Mouse (Mus musculus): ENCODE measurements at regions not wholly inside any gene's neighbourhood (a gene's known extent, or its start where the extent isn't known, plus 50 kb on each side); places are given as distances from the start of the nearest gene placed in this dataset.

DNA sequence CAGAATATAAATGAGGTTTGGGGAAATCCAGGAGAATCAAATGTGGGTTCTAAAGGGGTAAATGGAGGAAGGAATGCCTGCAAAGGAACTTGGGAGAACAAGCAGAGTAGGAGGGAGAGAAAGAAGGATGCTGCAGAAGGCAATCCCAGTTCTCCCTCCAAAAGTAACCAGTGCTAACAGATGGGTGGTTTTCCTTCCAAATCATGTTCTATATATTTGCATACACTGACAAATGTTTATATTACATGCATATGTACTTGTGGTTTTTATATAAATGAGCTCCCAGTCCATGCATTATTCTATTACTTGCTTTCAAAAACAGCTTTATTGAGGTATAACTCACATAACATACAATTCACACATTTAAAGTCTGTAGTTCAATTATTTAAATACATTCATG lies 53.7 kb downstream of the Zcchc12 start:
- no peak for DNase-seq (ENCODE audit: low read depth, low spot score)

DNA sequence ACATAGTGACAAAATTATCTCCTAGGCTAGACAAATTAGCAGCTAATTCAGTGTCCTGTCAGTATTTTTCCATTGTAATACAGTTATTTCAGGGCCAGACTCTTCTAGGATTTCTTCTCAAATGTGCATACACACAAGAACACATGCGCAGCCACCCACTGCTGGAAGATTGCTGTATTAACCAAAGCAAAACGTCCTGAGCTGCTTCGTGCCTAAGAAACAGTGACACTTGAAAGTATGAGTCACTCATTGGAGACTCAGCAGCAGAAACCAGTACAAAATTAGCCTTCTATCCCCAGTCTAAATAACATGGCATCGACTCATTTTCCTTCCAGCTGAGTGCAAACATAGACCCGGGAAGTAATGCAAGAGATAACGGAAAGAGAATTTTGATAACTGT lies 59.2 kb downstream of the Zcchc12 start:
- peak; percentile 24 for DNase-seq (ENCODE audit: low read depth, low spot score)

DNA sequence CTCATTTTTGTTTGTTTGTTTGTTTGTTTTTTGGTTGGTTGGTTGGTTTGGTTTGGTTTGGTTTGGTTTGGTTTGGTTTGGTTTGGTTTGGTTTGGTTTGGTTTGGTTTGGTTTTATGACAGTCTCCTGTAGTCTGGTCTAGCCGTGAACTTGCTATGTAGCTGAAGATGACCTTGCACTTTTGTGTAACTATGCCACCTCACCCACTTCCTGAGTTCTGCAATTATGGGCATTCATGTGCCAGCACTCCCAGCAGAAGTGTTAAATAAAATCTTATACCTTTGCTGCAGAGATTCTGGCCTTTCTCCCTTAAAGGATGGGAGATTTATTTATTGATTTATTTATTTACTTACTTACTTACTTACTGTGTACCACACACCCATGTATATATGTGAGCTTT lies 51.5 kb upstream of the Lonrf3 start:
- no peak for DNase-seq (ENCODE audit: low read depth, low spot score)

Data from telencephalon, adult 2 months (tissue).